Mouse (Mus musculus) thymus, adult 2 months (tissue): Measurements from ENCODE around the gene Pom121l2.

Experiments used
- CTCF ChIP-seq: fragments of 200-500 bp; IDR thresholded peaks from 2 replicates; pipeline ENCODE4 v1.5.1; 2012; ENCODE audit warnings: mild to moderate bottlenecking, control low read depth, low read length, moderate library complexity, borderline replicate concordance; ENCODE audit not compliant: control insufficient read depth, poor library complexity, insufficient read depth; ENCODE audit errors: extremely low read depth
- POLR2A ChIP-seq: fragments of 200-500 bp; IDR thresholded peaks from 2 replicates; pipeline ENCODE4 v1.6.1; 2012; ENCODE audit warnings: mild to moderate bottlenecking, low read length, control low read depth, moderate library complexity; ENCODE audit not compliant: control insufficient read depth, poor library complexity, insufficient read depth; ENCODE audit errors: extremely low read depth

DNA sequence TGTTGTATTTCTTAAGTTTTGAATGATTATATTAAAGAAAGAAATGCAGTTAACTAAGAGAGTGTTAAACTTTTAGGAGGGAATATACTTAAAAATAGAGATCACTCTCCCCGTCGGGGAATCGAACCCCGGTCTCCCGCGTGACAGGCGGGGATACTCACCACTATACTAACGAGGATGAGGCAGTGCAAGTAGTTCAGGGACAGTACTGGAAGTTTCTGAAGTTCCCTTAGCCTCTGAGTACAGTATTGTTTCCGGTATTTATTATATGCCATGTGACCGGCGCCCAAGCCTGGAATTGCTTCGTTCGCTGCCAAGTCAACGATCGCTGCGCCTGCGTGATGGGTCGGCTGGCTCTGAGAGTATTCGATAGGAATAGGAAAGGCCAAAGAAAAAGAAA is 40.8 kb upstream of the Pom121l2 start:
- TF ChIP-seq CTCF (no peak), POLR2A (no peak)
